29 mouse cellular contexts compared by ENCODE assay signal in genomic region chr8:48766545-48767234, GRCm38 (mm10).
DNase-seq lines count a peak whose midpoint lies in the region; ATAC-seq lines count a peak whose summit lies in the region.
"Had no signal": no experiment of that assay in that cellular context is flagged by ENCODE, and none has a peak within 500 bp of the region (broad histone marks: within the 10 kb centered on the region; RNA-seq: fewer than 3 reads in every experiment).

No protein-coding gene starts in this region.

- no peak for ATAC-seq in forebrain, embryonic 12.5 days (ENCODE audit: low FRiP score)
- no peak for ATAC-seq in midbrain, embryonic 12.5 days (ENCODE audit: low FRiP score, low read depth)
- no peak for ATAC-seq in midbrain, embryonic 11.5 days (ENCODE audit: low FRiP score)
- ATAC-seq: activated CD4-positive, CD25-positive, alpha-beta regulatory T cell, adult 4 months; forebrain, postnatal 0 days; hindbrain, embryonic 16.5 days; intestine, embryonic 16.5 days; lung, postnatal 0 days had no signal

- H3K9ac ChIP-seq in forebrain, embryonic 12.5 days: no peak overlapping the region
- no peak overlapping the region for H3K9ac ChIP-seq in midbrain, embryonic 12.5 days (replicated peaks)
- no peak overlapping the region for H3K9ac ChIP-seq in midbrain, embryonic 11.5 days (ENCODE audit: low read length)
- H3K9ac ChIP-seq: embryonic facial prominence, embryonic 13.5 days; forebrain, postnatal 0 days; limb, embryonic 15.5 days; liver, embryonic 13.5 days had no signal

- H3K36me3 ChIP-seq in forebrain, embryonic 10.5 days (replicated peaks): peaks cover 16% of the 10 kb centered on the region
- no peaks in the 10 kb centered on the region for H3K36me3 ChIP-seq in forebrain, embryonic 12.5 days (replicated peaks)
- no peaks in the 10 kb centered on the region for H3K36me3 ChIP-seq in midbrain, embryonic 12.5 days
- H3K36me3 ChIP-seq in midbrain, embryonic 11.5 days (ENCODE audit: control insufficient read depth, insufficient read depth, low read length): no peaks in the 10 kb centered on the region
- H3K36me3 ChIP-seq in embryonic facial prominence, embryonic 10.5 days (replicated peaks): 0 out of 2 replicates have a peak, but pooled peaks cover 7% of the 10 kb centered on the region
- H3K36me3 ChIP-seq: embryonic facial prominence, embryonic 13.5 days; hindbrain, embryonic 10.5 days; limb, embryonic 10.5 days; limb, embryonic 15.5 days; liver, embryonic 13.5 days had no signal

- peaks cover 2% of the 10 kb centered on the region; the same call in 1 of the 2 replicates for H3K27me3 ChIP-seq in forebrain, embryonic 10.5 days (ENCODE audit: poor library complexity, severe bottlenecking)
- 0 out of 2 replicates have a peak, but pooled peaks cover 2% of the 10 kb centered on the region for H3K27me3 ChIP-seq in forebrain, embryonic 12.5 days
- no peaks in the 10 kb centered on the region for H3K27me3 ChIP-seq in midbrain, embryonic 12.5 days
- H3K27me3 ChIP-seq in midbrain, embryonic 11.5 days (ENCODE audit: control insufficient read depth, insufficient read depth, low read length): no peaks in the 10 kb centered on the region
- no peaks in the 10 kb centered on the region for H3K27me3 ChIP-seq in embryonic facial prominence, embryonic 10.5 days (replicated peaks; ENCODE audit: low read depth, poor library complexity, severe bottlenecking)
- H3K27me3 ChIP-seq: embryonic facial prominence, embryonic 13.5 days; limb, embryonic 15.5 days; liver, embryonic 13.5 days had no signal

- WGBS in forebrain, embryonic 10.5 days: 84% methylated on average over 16 of the region's 16 CpGs
- 70% methylated on average over 16 of the region's 16 CpGs for WGBS in forebrain, embryonic 12.5 days
- WGBS in midbrain, embryonic 12.5 days: 67% methylated on average over 16 of the region's 16 CpGs
- WGBS in midbrain, embryonic 11.5 days: 74% methylated on average over 16 of the region's 16 CpGs
- WGBS in embryonic facial prominence, embryonic 10.5 days: 82% methylated on average over 16 of the region's 16 CpGs

- peaks cover 28% of the 10 kb centered on the region for H3K4me1 ChIP-seq in forebrain, embryonic 10.5 days
- peaks cover 15% of the 10 kb centered on the region for H3K4me1 ChIP-seq in forebrain, embryonic 12.5 days
- H3K4me1 ChIP-seq in midbrain, embryonic 12.5 days: peaks cover 19% of the 10 kb centered on the region
- peaks cover 15% of the 10 kb centered on the region for H3K4me1 ChIP-seq in midbrain, embryonic 11.5 days (ENCODE audit: control insufficient read depth, insufficient read depth, low read length)
- peaks cover 28% of the 10 kb centered on the region for H3K4me1 ChIP-seq in embryonic facial prominence, embryonic 10.5 days
- H3K4me1 ChIP-seq: limb, embryonic 15.5 days; liver, embryonic 13.5 days had no signal

- H3K27ac ChIP-seq in forebrain, embryonic 10.5 days: no peak overlapping the region
- no peak overlapping the region for H3K27ac ChIP-seq in forebrain, embryonic 12.5 days
- H3K27ac ChIP-seq in midbrain, embryonic 12.5 days (replicated peaks): 0 out of 2 replicates have a peak overlapping the region, but pooled peaks have one; percentile 15
- H3K27ac ChIP-seq in midbrain, embryonic 11.5 days (ENCODE audit: low read depth, low read length): no peak overlapping the region
- no peak overlapping the region for H3K27ac ChIP-seq in embryonic facial prominence, embryonic 10.5 days (replicated peaks)
- H3K27ac ChIP-seq: embryonic facial prominence, embryonic 13.5 days; hindbrain, embryonic 10.5 days; kidney, postnatal 0 days; limb, embryonic 10.5 days; limb, embryonic 15.5 days; liver, embryonic 13.5 days; macrophage; stomach, postnatal 0 days had no signal

- peaks cover 9% of the 10 kb centered on the region; the same call in 1 of the 2 replicates for H3K9me3 ChIP-seq in forebrain, embryonic 10.5 days
- H3K9me3 ChIP-seq in forebrain, embryonic 12.5 days: no peaks in the 10 kb centered on the region
- H3K9me3 ChIP-seq in midbrain, embryonic 12.5 days: no peaks in the 10 kb centered on the region
- H3K9me3 ChIP-seq in midbrain, embryonic 11.5 days (ENCODE audit: control insufficient read depth, low read length): no peaks in the 10 kb centered on the region
- 0 out of 2 replicates have a peak, but pooled peaks cover 5% of the 10 kb centered on the region for H3K9me3 ChIP-seq in embryonic facial prominence, embryonic 10.5 days
- H3K9me3 ChIP-seq: limb, embryonic 10.5 days; limb, embryonic 15.5 days; liver, embryonic 13.5 days had no signal

- no peak overlapping the region for H3K4me2 ChIP-seq in forebrain, embryonic 12.5 days
- H3K4me2 ChIP-seq in midbrain, embryonic 12.5 days (replicated peaks): no peak overlapping the region
- H3K4me2 ChIP-seq in midbrain, embryonic 11.5 days: no peak overlapping the region
- H3K4me2 ChIP-seq: embryonic facial prominence, embryonic 13.5 days; limb, embryonic 15.5 days; liver, embryonic 13.5 days had no signal

- DNase-seq in forebrain, embryonic 10.5 days (ENCODE audit: extremely low spot score, low spot score): peak; percentile 10
- no peak for DNase-seq in midbrain, embryonic 11.5 days (ENCODE audit: low spot score, missing footprints)
- peak; percentile 63 for DNase-seq in ZHBTc4 (ENCODE audit: low read depth, low spot score)
- DNase-seq in retina, postnatal 1 day: peak; percentile 41
- no peak for DNase-seq in embryonic facial prominence, embryonic 10.5 days (ENCODE audit: low spot score)
- DNase-seq: adrenal gland, adult 2 months; adrenal gland, postnatal 36 days; cerebellum, adult 2 months; cerebellum, postnatal 25 days; forebrain, postnatal 0 days; heart, postnatal 14 days; layer of hippocampus, adult 9-11 months; liver, embryonic 13.5 days; lung, adult 18-20 months; right cerebral cortex, postnatal 4 days; thymus, postnatal 4 days had no signal

- H3K4me3 ChIP-seq in forebrain, embryonic 10.5 days: no peak overlapping the region
- no peak overlapping the region for H3K4me3 ChIP-seq in forebrain, embryonic 12.5 days (replicated peaks)
- H3K4me3 ChIP-seq in midbrain, embryonic 12.5 days: no peak overlapping the region
- H3K4me3 ChIP-seq in midbrain, embryonic 11.5 days (ENCODE audit: low read depth, low read length): no peak overlapping the region
- H3K4me3 ChIP-seq in embryonic facial prominence, embryonic 10.5 days: no peak overlapping the region
- H3K4me3 ChIP-seq: embryonic facial prominence, embryonic 13.5 days; hindbrain, embryonic 10.5 days; limb, embryonic 10.5 days; limb, embryonic 15.5 days; liver, embryonic 13.5 days had no signal

Comparison
In these comparisons a context has a peak if more than half of its experiments do, and no peak if none do; other contexts are left out.
1. DNase-seq: peak in forebrain, embryonic 10.5 days (single experiment), ZHBTc4 (single experiment) and retina, postnatal 1 day (single experiment); none in midbrain, embryonic 11.5 days (single experiment) and embryonic facial prominence, embryonic 10.5 days (single experiment).